Mouse (Mus musculus) yolk sac, embryonic 10.5 days (tissue): ENCODE results near the gene Zfp94.

Source experiments
- DNase-seq: peaks from one replicate; pipeline ENCODE4 v3.0.0-alpha.2; 2017; ENCODE audit warnings: low spot score

Zfp94 gene

GRCm38 (mm10) chr7:24274456-24274855 lies 42.0 kb downstream of the Zfp94 start:
- DNase-seq: no peak

- DNase-seq: no peak
Measured at GRCm38 (mm10) chr7:24271191-24271590, 45.3 kb downstream of the Zfp94 start.

DNA sequence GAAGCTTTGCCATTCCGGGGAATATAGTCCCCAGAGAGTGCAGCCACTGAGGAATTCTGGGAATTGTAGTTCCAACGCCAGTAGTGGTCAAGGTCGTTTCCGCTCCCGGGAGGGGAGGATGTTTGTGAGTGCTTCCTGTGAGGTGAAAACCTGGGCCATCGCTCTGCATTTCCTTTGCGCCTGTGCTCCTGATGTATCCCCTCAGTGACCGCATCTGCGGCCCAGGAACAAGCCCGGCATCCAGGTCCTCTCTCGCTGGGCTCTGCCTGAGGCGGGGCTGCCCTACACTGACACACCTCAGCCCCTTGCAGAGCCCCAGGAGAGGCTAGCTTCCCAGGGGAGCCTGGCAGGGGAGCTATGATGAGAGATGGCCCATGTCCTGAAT lies 46.2 kb downstream of the Zfp94 start, which contains the start of gene Zfp93:
TSS of gene Zfp93 (plus strand) at position 133 of the 385 bp plus-strand sequence.
- peak; percentile 81 for DNase-seq

- no peak for DNase-seq
Measured at GRCm38 (mm10) chr7:24269667-24270287, 46.7 kb downstream of the Zfp94 start.

DNA sequence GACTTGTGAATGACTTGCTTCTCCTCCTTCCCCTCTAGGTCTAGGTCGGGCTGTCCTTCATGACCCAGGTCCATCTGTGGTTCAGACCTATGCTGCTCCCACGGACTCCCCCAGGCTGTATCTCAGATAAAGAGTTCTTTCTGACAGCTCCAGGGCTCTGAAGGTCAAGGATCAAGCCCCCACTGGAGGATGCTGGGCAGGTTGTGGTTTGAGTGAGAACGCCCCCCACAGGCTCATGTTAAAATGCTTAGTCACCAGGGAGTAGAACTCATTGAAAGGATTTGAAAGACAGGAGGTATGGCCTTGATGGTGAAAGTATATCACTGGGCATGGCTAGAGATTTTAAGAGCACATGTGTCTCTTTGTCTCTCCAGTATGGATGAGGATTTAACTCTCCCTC lies 47.2 kb downstream of the Zfp94 start:
- DNase-seq: no peak

GRCm38 (mm10) chr7:24268176-24269155 lies 48.0 kb downstream of the Zfp94 start:
- no peak for DNase-seq

DNA sequence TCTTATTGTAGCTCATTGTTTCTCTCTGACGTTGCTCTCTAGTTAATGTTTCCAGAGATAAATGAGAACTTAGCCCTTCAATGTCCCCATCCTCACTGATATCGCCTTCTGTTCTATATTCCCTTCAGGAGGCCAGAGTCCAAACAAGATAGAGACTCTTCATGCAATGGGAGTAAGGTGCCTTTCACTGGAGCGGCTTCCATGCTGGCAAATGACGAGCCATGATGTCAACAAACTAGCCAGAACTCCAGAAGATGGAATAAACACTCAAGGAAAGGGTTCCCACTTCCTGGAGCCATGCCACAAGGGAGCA lies 56.5 kb downstream of the Zfp94 start:
- no peak for DNase-seq

- DNase-seq: no peak
Measured at GRCm38 (mm10) chr7:24259306-24259999, 57.0 kb downstream of the Zfp94 start.

- peak; percentile 73 for DNase-seq
Measured at GRCm38 (mm10) chr7:24254633-24255474, 61.6 kb downstream of the Zfp94 start, which contains the start of gene Zfp108. Zfp108 (plus strand) TSS chr7:24254794.

DNA sequence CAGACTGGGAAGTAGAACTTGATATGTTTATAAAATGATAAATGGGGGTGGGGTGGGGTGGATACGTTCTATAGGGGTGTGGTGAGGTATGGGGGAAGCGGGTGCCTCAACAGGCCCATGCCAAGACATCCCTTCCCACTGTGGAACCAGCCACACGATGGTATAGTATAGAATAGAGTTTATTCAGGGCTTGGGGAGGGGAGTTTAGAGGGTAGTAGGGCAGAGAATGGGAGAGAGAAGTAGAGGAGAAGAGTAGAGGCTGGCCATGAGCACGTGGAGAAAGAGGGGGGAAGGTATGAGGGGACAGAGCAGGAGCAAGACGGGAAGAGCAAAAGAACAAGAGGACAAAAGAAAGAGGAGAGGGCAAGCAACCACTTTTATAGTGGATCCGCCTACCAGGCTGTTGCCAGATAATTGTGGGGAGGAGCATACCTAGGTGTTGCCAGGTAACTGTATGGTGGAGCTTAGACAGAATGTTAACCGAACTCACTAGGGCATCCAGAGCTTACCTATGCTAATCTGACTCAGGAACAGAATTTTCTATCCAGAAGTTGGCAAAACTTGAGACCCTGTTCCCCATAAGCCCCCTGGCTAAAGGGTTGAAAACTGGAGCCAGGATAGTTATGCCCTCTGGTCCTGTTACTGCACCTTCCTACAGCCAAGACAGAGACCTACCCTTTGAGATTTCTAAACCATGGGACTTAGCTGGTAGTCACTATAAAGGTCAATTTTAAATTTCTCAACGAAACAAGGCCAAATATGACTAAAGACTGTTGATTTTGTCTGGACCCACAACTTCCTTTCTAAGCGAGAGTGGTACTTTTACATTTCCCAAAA lies 62.5 kb downstream of the Zfp94 start:
- peak; percentile 8 for DNase-seq
